Mouse (Mus musculus): ENCODE data around the gene Cebpa. TPM values are rescaled to one million over a fixed set of nuclear protein-coding genes. Genes with fewer than 3 reads are reported as not detected.
A peak's percentile ranks its signal among the peaks of the same experiment; 100 is the strongest.

Cebpa gene
- total and polyA plus RNA-seq, 3 experiments: 2.3 to 4.4 TPM; not detected in 1

DNA sequence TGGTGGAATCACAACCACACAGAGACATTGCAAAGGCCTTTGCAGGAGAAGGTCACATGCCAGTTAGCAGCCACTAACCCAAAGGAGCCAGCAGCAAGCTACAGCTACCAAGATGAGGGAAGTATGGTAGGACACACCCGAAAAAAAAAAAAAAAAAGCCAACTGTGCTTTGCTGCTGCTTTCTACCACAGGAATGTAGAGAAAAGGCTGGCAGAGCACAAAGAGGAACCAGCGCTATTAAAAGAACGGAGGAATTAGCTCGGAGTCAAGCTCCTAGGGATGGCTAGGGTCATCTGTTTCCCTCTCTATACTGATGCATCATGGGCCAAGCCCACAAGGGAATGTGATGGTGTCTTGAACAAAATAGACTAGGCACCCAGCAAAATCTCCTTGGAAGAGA, 20.3 kb upstream of the Cebpa start:
- Histone ChIP-seq H3K27me3 (ENCODE audit: control insufficient read depth in 1 of 2, insufficient read depth in 2 of 2, low read length in 2 of 2) (no peaks in the 10 kb centered on the region), H3K36me3 (ENCODE audit: control insufficient read depth in 1 of 2, insufficient read depth in 2 of 2, low read length in 2 of 2) (no peaks in the 10 kb centered on the region), H3K4me1 (ENCODE audit: control insufficient read depth in 1 of 2, insufficient read depth in 2 of 2, low read length in 2 of 2) (no peaks in the 10 kb centered on the region), H3K9ac (ENCODE audit: control insufficient read depth, low read depth, low read length, poor library complexity, severe bottlenecking) (no peak overlapping the region), H3K9me3 (replicated peaks; ENCODE audit: insufficient read depth, low read length) (no peaks in the 10 kb centered on the region), H3K27ac (ENCODE audit: control insufficient read depth, low read depth, low read length) (no peak overlapping the region), H3K79me2 (ENCODE audit: control insufficient read depth, insufficient read depth, low read length, poor library complexity) (no peaks in the 10 kb centered on the region), H3K4me3 (ENCODE audit: control insufficient read depth in 1 of 2, insufficient read depth in 1 of 2, low read depth in 2 of 2, low read length in 2 of 2) (no peak overlapping the region)
- TF ChIP-seq ZNF384 (IDR thresholded peaks at IDR 0.05; ENCODE audit: low read depth, low read length) (peak; percentile 77), MXI1 (IDR thresholded peaks at IDR 0.05; ENCODE audit: low read depth, low read length) (no peak)
- DNase-seq (ENCODE audit: low read depth, low spot score): no peak

DNA sequence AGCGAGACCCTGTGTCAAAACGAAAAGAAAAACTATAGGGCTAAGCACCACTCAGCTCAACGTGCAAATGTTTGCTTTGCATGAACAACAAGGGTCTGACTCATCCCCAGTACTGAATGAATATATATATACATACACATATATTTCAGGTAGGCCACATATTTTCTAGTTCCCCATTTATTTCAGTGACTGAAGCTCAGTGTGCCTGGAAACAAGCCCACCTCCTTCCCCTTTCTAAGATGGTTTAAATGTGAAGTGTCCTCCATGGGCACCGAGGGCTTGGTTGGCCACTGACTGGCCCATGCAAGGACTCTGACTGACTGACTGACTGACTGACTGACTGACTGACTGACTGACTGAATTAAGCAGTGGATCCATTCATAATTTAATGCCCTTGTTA, 19.6 kb upstream of the Cebpa start:
- H3K9me3 ChIP-seq (replicated peaks; ENCODE audit: insufficient read depth, low read length): no peaks in the 10 kb centered on the region
- no peak overlapping the region for H3K27ac ChIP-seq (ENCODE audit: control insufficient read depth, low read depth, low read length)
- no peaks in the 10 kb centered on the region for H3K4me1 ChIP-seq (ENCODE audit: control insufficient read depth in 1 of 2, insufficient read depth in 2 of 2, low read length in 2 of 2)
- DNase-seq (ENCODE audit: low read depth, low spot score): no peak
- H3K4me3 ChIP-seq (ENCODE audit: control insufficient read depth in 1 of 2, insufficient read depth in 1 of 2, low read depth in 2 of 2, low read length in 2 of 2): no peak overlapping the region
- no peak for TF ChIP-seq MAX (IDR thresholded peaks at IDR 0.05; ENCODE audit: low read length)
- TF ChIP-seq CHD2 (IDR thresholded peaks at IDR 0.05; ENCODE audit: low read length): no peak
- TF ChIP-seq USF2 (IDR thresholded peaks at IDR 0.05; ENCODE audit: borderline replicate concordance in 1 of 2, insufficient read depth in 1 of 2, low read depth in 1 of 2, low read length in 2 of 2): no peak
- TF ChIP-seq E2F4 (IDR thresholded peaks at IDR 0.05; ENCODE audit: borderline replicate concordance, low read depth, low read length): no peak
- no peak for TF ChIP-seq TAL1 (IDR thresholded peaks at IDR 0.05; ENCODE audit: low read length)
- TF ChIP-seq SMC3 (IDR thresholded peaks at IDR 0.05; ENCODE audit: low read depth, low read length): no peak
- no peak for TF ChIP-seq USF1 (IDR thresholded peaks at IDR 0.05; ENCODE audit: low read depth, low read length)
- no peak for TF ChIP-seq MYB (IDR thresholded peaks at IDR 0.05; ENCODE audit: low read depth, low read length)
- no peak for TF ChIP-seq UBTF (IDR thresholded peaks at IDR 0.05; ENCODE audit: borderline replicate concordance, insufficient read depth, low read depth, low read length)
- no peak for TF ChIP-seq MXI1 (IDR thresholded peaks at IDR 0.05; ENCODE audit: low read depth, low read length)
- TF ChIP-seq KAT2A (conservative IDR thresholded peaks at IDR 0.05; ENCODE audit: low read depth, low read length): no peak
- no peak for TF ChIP-seq NELFE (IDR thresholded peaks at IDR 0.05; ENCODE audit: low read depth, low read length)
- no peak for TF ChIP-seq RCOR1 (IDR thresholded peaks at IDR 0.05; ENCODE audit: low read depth, low read length)
- no peak for TF ChIP-seq EP300 (IDR thresholded peaks at IDR 0.05; ENCODE audit: low read depth in 1 of 2, low read length in 2 of 2)
- TF ChIP-seq GABPA (IDR thresholded peaks at IDR 0.05; ENCODE audit: low read depth, low read length): no peak
- no peaks in the 10 kb centered on the region for H3K79me2 ChIP-seq (ENCODE audit: control insufficient read depth, insufficient read depth, low read length, poor library complexity)
- no peaks in the 10 kb centered on the region for H3K36me3 ChIP-seq (ENCODE audit: control insufficient read depth in 1 of 2, insufficient read depth in 2 of 2, low read length in 2 of 2)
- no peaks in the 10 kb centered on the region for H3K27me3 ChIP-seq (ENCODE audit: control insufficient read depth in 1 of 2, insufficient read depth in 2 of 2, low read length in 2 of 2)
- no peak overlapping the region for H3K9ac ChIP-seq (ENCODE audit: control insufficient read depth, low read depth, low read length, poor library complexity, severe bottlenecking)
